Mouse (Mus musculus) stomach, embryonic 15.5 days (tissue): ENCODE measurements at regions not wholly inside any gene's neighbourhood (a gene's known extent, or its start where the extent isn't known, plus 50 kb on each side); places are given as distances from the start of the nearest gene placed in this dataset.

Experiments
- ATAC-seq: fragments of 200-750 bp; cut with Nextera tagmentation; 2 replicates; pipeline ENCODE4 v1.8.0; 2017; ENCODE audit warnings: low read depth, moderate number of reproducible peaks, moderate TSS enrichment; ENCODE audit not compliant: insufficient read depth, low FRiP score
- H3K27ac ChIP-seq: fragments of 300-500 bp; sonication (generic); 2 replicates; pipeline ENCODE4 v1.5.1; 2015; ENCODE audit warnings: mild to moderate bottlenecking, inconsistent platforms
- H3K27me3 ChIP-seq: fragments of 300-500 bp; sonication (generic); replicated peaks from 2 replicates; pipeline ENCODE4 v1.6.1; 2015; ENCODE audit warnings: inconsistent platforms
- H3K36me3 ChIP-seq: fragments of 300-500 bp; sonication (generic); 2 replicates; pipeline ENCODE4 v1.6.1; 2015; ENCODE audit warnings: inconsistent platforms
- H3K4me1 ChIP-seq: fragments of 300-500 bp; sonication (generic); 2 replicates; pipeline ENCODE4 v1.6.1; 2015; ENCODE audit warnings: inconsistent platforms
- H3K4me2 ChIP-seq: fragments of 300-500 bp; sonication (generic); 2 replicates; pipeline ENCODE4 v1.6.1; 2015; ENCODE audit warnings: mild to moderate bottlenecking, inconsistent platforms
- H3K4me3 ChIP-seq: fragments of 300-500 bp; sonication (generic); replicated peaks from 2 replicates; pipeline ENCODE4 v1.5.1; 2015; ENCODE audit warnings: inconsistent platforms
- H3K9ac ChIP-seq: fragments of 300-500 bp; sonication (generic); 2 replicates; pipeline ENCODE4 v1.6.1; 2015; ENCODE audit warnings: inconsistent platforms
- H3K9me3 ChIP-seq: fragments of 300-500 bp; sonication (generic); 2 replicates; pipeline ENCODE4 v1.6.1; 2016; ENCODE audit warnings: inconsistent platforms
- WGBS: fragments of 180-500 bp; shearing (Covaris S2); methylation state at CpG from one replicate; pipeline ENCODE4 v1.1.7; 2015; 5-methylcytosine and 5-hydroxymethylcytosine counted together

GRCm38 (mm10) chr4:105332081-105332480, 174.9 kb downstream of the Plpp3 start:
- H3K27me3 ChIP-seq = no peaks in the 10 kb centered on the region

GRCm38 (mm10) chr4:105335872-105336271, 178.7 kb downstream of the Plpp3 start:
- no peaks in the 10 kb centered on the region for H3K9me3 ChIP-seq
- no peaks in the 10 kb centered on the region for H3K36me3 ChIP-seq
- 28% methylated on average over 1 of the region's 1 CpGs for WGBS
- no peak overlapping the region for H3K4me2 ChIP-seq
- no peak overlapping the region for H3K4me3 ChIP-seq
- no peak overlapping the region for H3K27ac ChIP-seq
- H3K9ac ChIP-seq = no peak overlapping the region
- H3K27me3 ChIP-seq = no peaks in the 10 kb centered on the region
- no peak for ATAC-seq
- no peaks in the 10 kb centered on the region for H3K4me1 ChIP-seq

More at GRCm38 (mm10) chr4:105332081-105332480, 174.9 kb downstream of the Plpp3 start:
- no peaks in the 10 kb centered on the region for H3K9me3 ChIP-seq
- ATAC-seq = no peak
- no peak overlapping the region for H3K4me3 ChIP-seq
- no peaks in the 10 kb centered on the region for H3K36me3 ChIP-seq
- no peak overlapping the region for H3K4me2 ChIP-seq
- no peak overlapping the region for H3K27ac ChIP-seq
- WGBS = 72% methylated on average over 10 of the region's 10 CpGs
- no peak overlapping the region for H3K9ac ChIP-seq
- H3K4me1 ChIP-seq = 0 out of 2 replicates have a peak, but pooled peaks cover 4% of the 10 kb centered on the region

- Histone ChIP-seq H3K4me2 (no peak overlapping the region), H3K27ac (no peak overlapping the region), H3K36me3 (no peaks in the 10 kb centered on the region), H3K4me3 (no peak overlapping the region), H3K9ac (no peak overlapping the region), H3K27me3 (no peaks in the 10 kb centered on the region), H3K4me1 (no peaks in the 10 kb centered on the region), H3K9me3 (no peaks in the 10 kb centered on the region)
- ATAC-seq = no peak
- WGBS = 78% methylated on average over 4 of the region's 4 CpGs
Measured at GRCm38 (mm10) chr4:105336557-105336956, 179.4 kb downstream of the Plpp3 start.

GRCm38 (mm10) chr4:105338131-105338530, 181.0 kb downstream of the Plpp3 start:
- H3K36me3 ChIP-seq = no peaks in the 10 kb centered on the region
- no peak overlapping the region for H3K4me3 ChIP-seq
- H3K27ac ChIP-seq = no peak overlapping the region
- H3K9ac ChIP-seq = no peak overlapping the region
- H3K9me3 ChIP-seq = no peaks in the 10 kb centered on the region
- ATAC-seq = no peak
- H3K4me1 ChIP-seq = no peaks in the 10 kb centered on the region
- no peaks in the 10 kb centered on the region for H3K27me3 ChIP-seq
- H3K4me2 ChIP-seq = no peak overlapping the region
- 52% methylated on average over 7 of the region's 7 CpGs for WGBS

DNA sequence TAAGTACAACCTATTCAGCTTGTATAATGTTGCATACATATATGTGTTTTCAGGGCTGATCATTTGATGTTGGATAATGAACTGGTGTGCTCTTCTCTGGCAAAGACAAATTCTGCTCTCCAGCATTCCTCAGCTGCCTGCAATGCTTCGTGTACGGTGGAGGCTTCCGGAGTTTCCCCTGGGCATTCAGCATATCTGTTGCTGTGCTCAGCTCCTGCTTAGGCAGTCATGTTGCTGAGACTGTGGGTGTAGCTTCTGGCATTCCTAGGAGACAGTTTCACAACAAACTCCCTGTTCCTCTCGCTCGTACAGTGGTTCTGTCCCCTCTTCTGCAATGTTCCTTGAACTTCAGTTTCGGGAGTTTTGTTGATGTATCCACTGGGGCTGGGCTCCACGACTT, 181.7 kb downstream of the Plpp3 start:
- no peak overlapping the region for H3K27ac ChIP-seq
- H3K36me3 ChIP-seq = no peaks in the 10 kb centered on the region
- no peak overlapping the region for H3K4me3 ChIP-seq
- 58% methylated on average over 7 of the region's 7 CpGs for WGBS
- H3K4me2 ChIP-seq = no peak overlapping the region
- no peaks in the 10 kb centered on the region for H3K9me3 ChIP-seq
- no peaks in the 10 kb centered on the region for H3K27me3 ChIP-seq
- no peaks in the 10 kb centered on the region for H3K4me1 ChIP-seq
- no peak overlapping the region for H3K9ac ChIP-seq
- ATAC-seq = no peak

DNA sequence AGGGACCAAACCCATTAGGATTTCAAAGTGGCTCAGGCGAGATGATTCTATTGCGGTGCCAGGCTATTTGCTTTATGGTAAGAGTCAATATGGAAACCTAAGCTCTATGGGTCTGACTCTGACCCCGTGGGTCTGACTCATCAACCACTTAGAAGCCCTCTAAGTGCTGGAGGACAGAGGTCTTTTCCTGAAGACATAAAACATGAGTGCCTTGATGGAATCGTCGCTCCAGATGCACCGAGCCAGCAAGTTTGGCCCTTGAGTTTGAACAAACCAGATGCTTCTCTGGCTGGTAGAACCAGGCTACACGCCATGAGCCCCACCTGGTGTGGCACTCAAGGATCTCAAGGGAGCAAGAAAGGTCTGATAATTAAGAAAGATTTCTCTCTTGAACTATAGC, 184.1 kb downstream of the Plpp3 start:
- Histone ChIP-seq H3K27ac (no peak overlapping the region), H3K27me3 (no peaks in the 10 kb centered on the region), H3K9ac (no peak overlapping the region), H3K9me3 (no peaks in the 10 kb centered on the region), H3K4me1 (no peaks in the 10 kb centered on the region), H3K36me3 (no peaks in the 10 kb centered on the region), H3K4me3 (no peak overlapping the region), H3K4me2 (no peak overlapping the region)
- 64% methylated on average over 7 of the region's 7 CpGs for WGBS
- no peak for ATAC-seq

DNA sequence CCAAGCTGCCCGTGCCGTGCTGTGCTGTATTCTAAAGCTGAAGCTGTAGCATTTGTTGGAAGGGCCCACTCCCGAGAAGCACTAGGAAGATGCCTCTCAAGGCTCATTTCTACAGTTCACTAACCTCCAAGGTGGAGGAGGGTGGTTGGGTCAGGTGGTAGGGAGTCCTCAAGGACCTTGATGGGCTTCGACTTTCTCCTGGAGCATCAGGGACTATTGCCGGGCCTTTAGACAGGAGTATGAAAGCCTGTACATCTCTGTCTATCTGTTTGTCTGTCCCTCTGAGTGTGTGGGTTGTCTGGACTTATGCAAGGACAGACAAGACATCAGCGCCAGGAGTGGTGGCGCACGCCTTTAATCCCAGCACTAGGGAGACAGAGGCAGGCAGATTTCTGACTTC, 189.7 kb downstream of the Plpp3 start:
- no peak overlapping the region for H3K4me2 ChIP-seq
- 94% methylated on average over 8 of the region's 8 CpGs for WGBS
- ATAC-seq = no peak
- no peaks in the 10 kb centered on the region for H3K4me1 ChIP-seq
- H3K36me3 ChIP-seq = no peaks in the 10 kb centered on the region
- no peaks in the 10 kb centered on the region for H3K9me3 ChIP-seq
- H3K4me3 ChIP-seq = no peak overlapping the region
- no peaks in the 10 kb centered on the region for H3K27me3 ChIP-seq
- H3K9ac ChIP-seq = no peak overlapping the region
- H3K27ac ChIP-seq = no peak overlapping the region

DNA sequence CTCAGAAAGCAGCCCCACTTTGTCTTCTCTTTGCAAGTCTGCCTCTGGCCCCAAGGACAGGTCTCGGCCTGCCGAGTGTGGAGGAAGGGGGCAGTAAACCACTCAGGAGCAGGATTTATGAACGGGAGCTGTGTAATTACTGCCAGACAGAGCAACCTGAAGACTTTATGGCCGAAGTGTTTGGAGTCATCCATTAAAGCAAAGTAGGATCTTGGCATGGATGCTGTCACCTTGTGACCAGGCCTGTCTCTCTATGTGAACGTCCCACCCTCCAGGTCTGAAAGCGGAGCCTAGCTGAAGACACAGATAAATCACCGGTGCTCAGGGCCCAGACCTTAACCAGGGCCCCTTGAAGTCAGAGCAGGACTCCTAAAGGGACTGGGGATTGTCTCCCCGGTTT, 190.8 kb downstream of the Plpp3 start:
- H3K36me3 ChIP-seq = no peaks in the 10 kb centered on the region
- 46% methylated on average over 8 of the region's 8 CpGs for WGBS
- H3K27ac ChIP-seq = no peak overlapping the region
- H3K4me1 ChIP-seq = no peaks in the 10 kb centered on the region
- H3K4me2 ChIP-seq = no peak overlapping the region
- H3K9ac ChIP-seq = no peak overlapping the region
- no peak overlapping the region for H3K4me3 ChIP-seq
- no peaks in the 10 kb centered on the region for H3K27me3 ChIP-seq
- H3K9me3 ChIP-seq = no peaks in the 10 kb centered on the region
- no peak for ATAC-seq

GRCm38 (mm10) chr4:105349316-105350207, 192.4 kb downstream of the Plpp3 start:
- no peak for ATAC-seq
- WGBS = 93% methylated on average over 8 of the region's 8 CpGs
- no peaks in the 10 kb centered on the region for H3K4me1 ChIP-seq

GRCm38 (mm10) chr4:105352342-105352741, 195.2 kb downstream of the Plpp3 start:
- Histone ChIP-seq H3K27me3 (no peaks in the 10 kb centered on the region), H3K36me3 (no peaks in the 10 kb centered on the region), H3K4me1 (no peaks in the 10 kb centered on the region), H3K9me3 (no peaks in the 10 kb centered on the region), H3K27ac (no peak overlapping the region), H3K9ac (no peak overlapping the region), H3K4me3 (no peak overlapping the region), H3K4me2 (no peak overlapping the region)
- 53% methylated on average over 7 of the region's 7 CpGs for WGBS
- peak; percentile 50; the same call in 1 of the 2 replicates for ATAC-seq

More at GRCm38 (mm10) chr4:105349316-105350207, 192.4 kb downstream of the Plpp3 start:
- Histone ChIP-seq H3K27me3 (no peaks in the 10 kb centered on the region), H3K4me2 (no peak overlapping the region), H3K36me3 (no peaks in the 10 kb centered on the region), H3K27ac (no peak overlapping the region), H3K9me3 (no peaks in the 10 kb centered on the region), H3K9ac (no peak overlapping the region), H3K4me3 (no peak overlapping the region)

- Histone ChIP-seq H3K9ac (no peak overlapping the region), H3K27me3 (no peaks in the 10 kb centered on the region), H3K4me3 (no peak overlapping the region), H3K9me3 (no peaks in the 10 kb centered on the region), H3K4me1 (no peaks in the 10 kb centered on the region), H3K4me2 (no peak overlapping the region), H3K36me3 (no peaks in the 10 kb centered on the region), H3K27ac (no peak overlapping the region)
- ATAC-seq = no peak
- WGBS = 78% methylated on average over 3 of the region's 3 CpGs
Measured at GRCm38 (mm10) chr4:105352953-105353352, 195.8 kb downstream of the Plpp3 start.

DNA sequence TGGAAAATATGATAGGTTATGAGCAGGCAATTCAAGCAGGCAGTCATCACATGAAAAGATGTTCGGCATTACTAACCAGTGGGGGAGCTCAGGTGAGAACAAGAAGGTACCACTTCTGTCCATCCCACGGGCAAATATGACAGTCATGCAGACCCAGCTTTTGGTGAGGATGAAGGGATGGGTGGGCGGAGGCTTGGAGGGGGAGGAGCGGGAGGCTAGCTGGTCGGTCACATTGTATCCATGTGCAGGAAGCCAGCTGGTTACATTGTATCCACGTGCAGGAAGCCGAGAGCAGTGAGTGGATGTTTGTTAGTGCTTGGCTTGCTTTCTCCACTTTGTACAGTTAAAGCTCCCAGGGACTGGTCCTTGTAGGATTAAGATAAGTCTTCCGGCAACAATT, 196.9 kb downstream of the Plpp3 start:
- H3K4me3 ChIP-seq = no peak overlapping the region
- ATAC-seq = no peak
- H3K27me3 ChIP-seq = no peaks in the 10 kb centered on the region
- WGBS = 66% methylated on average over 8 of the region's 8 CpGs
- no peak overlapping the region for H3K4me2 ChIP-seq
- no peak overlapping the region for H3K27ac ChIP-seq
- no peaks in the 10 kb centered on the region for H3K4me1 ChIP-seq
- H3K36me3 ChIP-seq = no peaks in the 10 kb centered on the region
- H3K9me3 ChIP-seq = no peaks in the 10 kb centered on the region
- no peak overlapping the region for H3K9ac ChIP-seq
